Mouse (Mus musculus) bone marrow, adult 2 months (tissue): ENCODE data around the gene Herpud2.

ENCODE experiments used
- CTCF ChIP-seq: fragments of 200-500 bp; IDR thresholded peaks from 2 replicates; pipeline ENCODE4 v1.5.1; 2011; ENCODE audit warnings: low read length, control low read depth; ENCODE audit not compliant: control insufficient read depth, insufficient read depth
- POLR2A ChIP-seq: fragments of 200-500 bp; IDR thresholded peaks from 2 replicates; pipeline ENCODE4 v1.6.1; 2011; ENCODE audit warnings: low read depth, mild to moderate bottlenecking, control low read depth, low read length, borderline replicate concordance; ENCODE audit not compliant: control insufficient read depth

- TF ChIP-seq CTCF (no peak), POLR2A (no peak)
Measured at GRCm38 (mm10) chr9:25184606-25185005, 33.0 kb upstream of the Herpud2 start.
